Mouse (Mus musculus) brain, embryonic 14.5 days (tissue): ENCODE measurements around the gene Zbtb32.

Source experiments
- CTCF ChIP-seq: fragments of 200-500 bp; IDR thresholded peaks from 2 replicates; pipeline ENCODE4 v1.5.1; 2012; ENCODE audit warnings: inconsistent platforms, mild to moderate bottlenecking, moderate library complexity, borderline replicate concordance; ENCODE audit not compliant: insufficient read depth, insufficient read length; ENCODE audit errors: extremely low read depth
- POLR2A ChIP-seq: fragments of 200-500 bp; IDR thresholded peaks from 2 replicates; pipeline ENCODE4 v1.6.1; 2012; ENCODE audit warnings: mild to moderate bottlenecking, inconsistent platforms, borderline replicate concordance; ENCODE audit not compliant: poor library complexity, insufficient read depth, insufficient read length, severe bottlenecking; ENCODE audit errors: extremely low read depth

- TF ChIP-seq CTCF (no peak), POLR2A (no peak)
Measured at GRCm38 (mm10) chr7:30602583-30602982, 3.9 kb upstream of the Zbtb32 start.
